Mouse (Mus musculus) hindlimb bud, embryonic 11.5 days (tissue): ENCODE measurements around the gene Med6.
A peak's percentile ranks its signal among the peaks of the same experiment; 100 is the strongest.

ENCODE experiments used
- DNase-seq: peaks from one replicate; pipeline ENCODE4 v3.0.0-alpha.2; 2012; ENCODE audit warnings: low read depth, low spot score; ENCODE audit errors: extremely low spot score

Med6 gene

GRCm38 (mm10) chr12:81594902-81595671, at the start of gene Med6:
TSS of gene Med6 (minus strand) at chr12:81595008.
- peak; percentile 83 for DNase-seq

- DNase-seq, result no peak
Measured at GRCm38 (mm10) chr12:81642361-81643082, 47.7 kb upstream of the Med6 start.

GRCm38 (mm10) chr12:81640656-81641055, 45.8 kb upstream of the Med6 start:
- DNase-seq, result no peak

DNA sequence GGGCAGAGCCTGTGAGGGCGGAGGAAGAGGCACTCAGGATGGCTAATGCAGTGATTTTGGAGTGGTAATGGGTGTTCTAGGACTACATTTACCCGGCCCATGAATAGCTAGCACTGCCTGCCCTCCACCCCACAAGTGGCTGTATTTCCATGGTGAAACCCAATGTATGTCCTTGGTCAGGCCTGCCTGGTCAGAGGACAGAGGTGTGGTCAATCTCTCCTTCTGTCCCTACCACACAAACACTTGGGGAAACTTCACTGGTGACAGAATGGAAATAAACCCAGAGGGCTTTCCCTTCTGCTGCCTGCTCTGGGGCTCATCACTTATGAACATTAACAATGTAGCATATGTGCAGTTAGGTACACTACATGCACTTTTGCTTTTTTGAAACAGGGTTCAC, 38.4 kb upstream of the Med6 start:
- no peak for DNase-seq

DNA sequence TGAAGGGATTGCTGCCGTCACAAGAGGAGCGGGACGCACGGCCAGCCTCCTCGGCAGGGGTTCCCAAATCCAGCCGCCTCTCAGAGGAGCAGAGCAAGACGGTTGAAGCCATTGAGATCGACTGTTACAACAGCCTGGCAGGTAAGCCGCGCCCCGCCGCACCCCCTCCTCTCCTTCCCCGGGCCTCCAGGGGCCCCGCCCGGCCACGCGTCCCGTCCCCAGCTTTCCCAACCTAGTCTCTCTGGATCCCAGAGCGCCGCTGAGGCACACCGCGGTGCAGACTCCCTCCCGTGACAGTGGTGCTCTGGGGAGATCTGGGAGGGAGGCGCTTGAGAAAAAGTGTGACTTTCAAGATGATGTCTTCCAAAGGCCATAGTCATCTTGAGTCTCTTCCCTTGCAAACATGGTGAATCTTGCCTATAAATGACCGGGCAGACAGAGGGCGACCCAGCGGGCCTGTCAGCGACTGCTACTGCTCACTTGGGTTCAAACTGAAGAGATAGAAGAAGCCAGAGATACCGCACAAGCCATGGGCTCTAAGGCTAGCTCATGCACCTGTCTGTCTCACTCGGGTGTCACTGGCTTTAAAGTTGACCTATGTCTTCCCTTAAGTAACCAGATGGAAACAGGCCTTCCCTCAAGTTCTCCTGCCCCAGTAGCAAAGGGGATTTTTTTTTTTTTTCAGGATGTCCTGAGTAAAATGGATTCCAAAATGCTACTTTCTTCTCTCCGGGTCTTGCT, 37.0 kb upstream of the Med6 start:
- no peak for DNase-seq

DNA sequence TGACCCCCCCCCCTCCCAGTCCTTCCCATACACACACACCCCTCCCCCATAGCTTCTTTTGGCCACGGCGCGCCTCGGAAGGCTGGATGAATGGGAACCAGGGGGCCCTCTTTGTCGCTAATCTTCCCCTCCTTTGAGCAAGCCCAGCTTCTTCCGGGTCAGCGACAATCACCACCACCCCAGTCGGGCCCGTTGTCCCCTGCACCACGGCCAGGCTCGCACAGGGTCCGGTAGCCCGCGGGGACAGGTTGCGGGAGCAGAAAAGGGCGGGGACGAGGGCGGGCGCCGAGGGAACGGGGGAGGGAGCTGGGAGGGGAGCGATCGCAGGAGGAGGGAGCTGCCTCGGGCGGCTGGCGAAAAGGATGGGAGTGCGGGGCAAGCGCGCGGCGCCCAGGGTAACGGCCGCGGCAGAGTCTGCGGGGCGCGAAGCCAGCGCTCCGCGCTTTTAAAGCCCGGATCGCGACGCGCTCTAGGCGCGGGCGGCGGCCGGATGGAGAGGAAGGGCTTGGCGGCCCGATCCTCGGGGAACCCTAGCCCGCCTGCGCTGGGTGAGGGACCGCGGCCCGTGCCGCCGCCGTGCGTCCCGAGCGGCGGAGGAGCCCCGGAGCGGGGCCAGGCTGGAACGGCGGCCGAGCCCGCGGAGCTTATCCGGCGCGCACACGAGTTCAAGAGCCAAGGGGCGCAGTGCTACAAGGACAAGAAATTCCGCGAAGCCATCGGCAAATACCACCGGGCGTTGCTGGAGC, 36.3 kb upstream of the Med6 start, which contains the start of gene Ttc9:
Gene Ttc9 (plus strand): TSS at position 335 of the 746 bp plus-strand sequence.
- no peak for DNase-seq

GRCm38 (mm10) chr12:81630520-81630914, 35.7 kb upstream of the Med6 start:
- no peak for DNase-seq

DNA sequence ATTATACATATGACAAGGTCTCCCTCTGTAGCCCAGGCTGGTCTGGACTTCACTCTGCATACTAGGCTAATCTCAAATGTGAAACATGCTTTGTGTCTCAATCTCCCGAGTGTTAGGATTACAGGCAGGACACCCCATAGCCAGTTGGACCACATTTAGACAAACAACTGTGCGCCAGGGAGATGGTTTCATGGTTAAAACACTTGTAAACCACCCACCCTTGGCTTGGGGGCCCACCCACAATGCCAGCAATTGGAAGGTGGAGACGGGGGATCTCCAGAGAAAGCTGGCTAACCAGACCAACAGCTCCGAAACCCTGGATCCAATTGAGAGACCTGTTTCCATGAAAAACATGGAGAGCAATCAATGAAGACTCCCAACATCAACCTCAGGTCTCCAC, 33.3 kb upstream of the Med6 start:
- DNase-seq, result no peak

- no peak for DNase-seq
Measured at GRCm38 (mm10) chr12:81627426-81627825, 32.6 kb upstream of the Med6 start.

DNA sequence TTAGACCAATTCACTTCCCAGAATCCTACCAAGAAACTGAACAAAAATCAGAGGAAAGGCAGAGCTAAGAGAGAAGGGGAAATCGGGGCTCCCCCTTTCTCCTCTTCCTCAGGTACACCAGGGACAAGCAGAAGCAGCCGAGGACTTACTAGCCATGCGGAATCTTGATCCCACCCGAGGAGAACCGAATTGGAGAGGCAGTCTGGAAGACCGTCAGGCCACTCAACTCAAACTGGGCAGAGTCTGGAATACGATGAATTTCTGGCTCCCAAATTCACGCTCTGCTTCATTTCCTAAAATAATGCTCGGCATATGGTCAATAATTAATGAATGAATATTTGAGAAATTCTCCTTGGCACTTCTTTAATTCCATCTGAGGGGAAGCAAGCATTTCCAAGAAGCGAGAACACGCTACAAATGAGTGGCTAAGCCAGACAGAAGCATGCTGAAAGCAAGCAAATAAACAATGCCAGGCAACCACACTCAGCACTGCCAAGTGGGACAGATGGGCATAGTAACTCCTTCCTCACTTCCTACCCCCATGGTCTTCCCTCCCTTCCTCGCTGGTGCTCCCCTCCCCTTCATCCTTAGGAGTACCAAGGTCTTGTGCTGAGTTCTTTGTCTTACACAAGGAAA, 31.5 kb upstream of the Med6 start:
- DNase-seq, result no peak

- DNase-seq, result no peak
Measured at GRCm38 (mm10) chr12:81623377-81623776, 28.6 kb upstream of the Med6 start.

GRCm38 (mm10) chr12:81619302-81619701, 24.5 kb upstream of the Med6 start:
- DNase-seq, result peak; percentile 70

DNA sequence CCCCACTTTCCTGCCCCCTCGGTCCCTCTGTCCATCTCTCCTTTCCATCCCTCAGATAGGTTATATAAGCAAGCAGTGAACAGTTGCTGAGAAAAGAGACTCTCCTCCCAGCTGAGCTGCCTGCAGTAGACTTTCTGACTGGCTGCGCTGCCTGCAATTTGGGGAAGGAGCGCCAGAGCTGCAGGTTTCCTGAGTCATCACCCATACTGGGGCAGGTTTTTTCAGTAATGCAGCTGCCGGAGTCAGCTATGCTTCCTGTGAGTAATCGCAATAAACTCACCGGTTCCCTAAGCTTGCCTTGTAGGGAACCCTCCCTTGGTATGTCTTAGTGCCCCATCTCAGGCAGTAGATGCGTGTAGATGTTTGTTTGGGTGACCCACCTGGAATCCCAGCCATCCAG, 22.2 kb upstream of the Med6 start:
- no peak for DNase-seq

DNA sequence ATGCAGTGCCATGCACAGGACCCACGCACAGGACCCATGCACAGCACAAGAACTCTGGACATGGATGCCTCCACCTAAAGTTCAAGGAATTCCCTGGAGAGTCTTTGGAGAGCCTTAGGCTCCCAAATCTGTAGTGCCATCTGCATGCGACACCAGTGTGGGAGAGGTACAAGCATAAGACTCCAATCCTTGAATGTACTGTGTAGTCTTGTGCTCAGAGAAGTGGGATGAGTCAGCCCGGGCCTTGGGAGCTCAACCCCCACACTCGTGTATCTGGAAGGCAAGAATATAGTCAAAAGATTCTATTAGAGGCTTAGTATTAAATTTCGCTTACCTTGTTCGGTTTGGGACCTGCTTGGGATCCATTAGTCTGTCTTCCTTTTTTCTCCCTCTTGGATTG, 21.0 kb upstream of the Med6 start:
- no peak for DNase-seq

DNA sequence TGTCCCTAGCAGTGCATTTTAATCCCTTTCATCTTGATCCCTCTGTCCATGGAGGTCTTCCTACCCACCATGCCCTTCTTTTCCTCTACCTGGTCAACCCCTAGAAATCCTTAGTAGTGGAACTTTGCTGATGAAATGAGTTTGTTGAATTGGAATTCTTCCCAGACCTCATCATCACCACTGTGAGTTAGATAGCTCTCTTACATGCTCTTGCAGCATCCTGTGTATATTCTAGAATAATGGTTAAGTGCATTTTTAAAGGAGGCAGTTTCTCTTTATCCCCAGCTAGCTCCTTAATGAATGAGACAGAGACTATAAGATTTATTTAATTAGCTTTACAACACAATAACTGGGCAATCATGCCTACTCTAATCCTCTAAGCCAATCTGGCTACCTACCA, 14.6 kb upstream of the Med6 start:
- no peak for DNase-seq

GRCm38 (mm10) chr12:81604995-81605784, 10.4 kb upstream of the Med6 start:
- no peak for DNase-seq

- DNase-seq, result no peak
Measured at GRCm38 (mm10) chr12:81596547-81597262, 1.9 kb upstream of the Med6 start.

DNA sequence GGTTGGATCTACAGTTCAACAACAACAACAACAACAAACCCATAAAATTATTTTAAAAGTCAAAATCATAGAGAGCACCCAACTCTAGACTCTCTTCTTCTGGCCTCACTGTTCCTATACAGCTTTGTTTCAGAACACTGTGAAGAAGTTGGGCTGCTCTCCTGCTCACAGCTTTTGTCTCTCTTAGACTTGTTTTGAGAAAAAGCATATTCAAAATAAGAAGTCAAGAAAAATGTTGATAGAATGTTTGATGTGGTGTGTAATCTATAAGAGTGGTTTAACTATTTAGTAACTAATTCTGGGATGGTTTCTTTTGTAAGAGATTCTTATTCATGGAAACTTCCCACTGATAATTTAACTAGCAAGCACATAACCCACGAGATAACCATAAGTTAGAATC, 26.4 kb downstream of the Med6 start, which contains the start of gene Adam21:
Gene Adam21 (minus strand): TSS at position 101 of the 400 bp plus-strand sequence.
- no peak for DNase-seq

DNA sequence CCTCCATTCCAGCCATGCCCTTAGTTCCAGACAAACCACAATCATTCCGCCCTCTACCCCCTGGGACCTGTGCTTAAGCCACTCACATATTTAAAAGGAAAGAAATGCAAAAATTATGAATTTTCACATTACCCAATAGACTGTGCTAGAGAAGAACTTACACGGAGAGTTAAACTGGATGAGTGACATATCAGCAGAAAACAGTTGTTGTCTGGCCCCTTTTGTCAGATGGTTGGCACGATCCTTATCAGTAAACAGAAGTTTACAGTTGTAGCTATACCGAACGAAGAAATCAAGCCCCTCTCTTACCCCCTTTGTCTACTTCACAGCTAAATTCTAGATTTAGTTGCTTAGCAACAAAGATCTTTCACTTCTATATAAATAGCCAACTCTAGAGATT, 26.9 kb downstream of the Med6 start:
- no peak for DNase-seq
